Mouse (Mus musculus) MEL-GATA-1-ER (cell line): Measurements from ENCODE around the gene Aldh1b1.

Source experiments
- DNase-seq: peaks from one replicate; pipeline ENCODE4 v3.0.0-alpha.2; 2012; ENCODE audit warnings: low read depth; ENCODE audit errors: extremely low read depth

Gene Aldh1b1

DNA sequence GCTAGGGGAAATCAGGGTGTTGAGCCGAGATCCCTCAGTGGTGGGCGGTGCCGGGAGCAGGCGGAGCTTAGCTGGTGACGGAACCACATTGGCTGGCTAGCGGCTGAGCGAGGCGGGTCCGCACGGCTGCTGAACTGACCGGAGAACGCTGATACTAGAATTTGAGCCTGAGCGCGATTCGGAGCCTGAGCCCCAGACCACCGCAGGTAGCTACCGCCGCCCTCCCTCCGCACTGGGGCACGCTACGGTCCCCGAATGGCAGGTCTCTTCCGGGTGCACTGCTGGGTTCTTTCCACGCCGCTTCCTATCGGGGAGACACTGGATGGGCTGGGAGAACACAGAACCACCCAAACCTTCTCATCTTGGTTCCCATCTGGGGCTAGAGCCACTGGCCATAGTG, at the start of gene Aldh1b1:
Gene Aldh1b1 (plus strand): TSS at position 59 of the 400 bp plus-strand sequence.
- DNase-seq: no peak

- DNase-seq: no peak
These were observed 49.4 kb upstream of the Aldh1b1 start for GRCm38 (mm10) chr4:45749449-45749848.

DNA sequence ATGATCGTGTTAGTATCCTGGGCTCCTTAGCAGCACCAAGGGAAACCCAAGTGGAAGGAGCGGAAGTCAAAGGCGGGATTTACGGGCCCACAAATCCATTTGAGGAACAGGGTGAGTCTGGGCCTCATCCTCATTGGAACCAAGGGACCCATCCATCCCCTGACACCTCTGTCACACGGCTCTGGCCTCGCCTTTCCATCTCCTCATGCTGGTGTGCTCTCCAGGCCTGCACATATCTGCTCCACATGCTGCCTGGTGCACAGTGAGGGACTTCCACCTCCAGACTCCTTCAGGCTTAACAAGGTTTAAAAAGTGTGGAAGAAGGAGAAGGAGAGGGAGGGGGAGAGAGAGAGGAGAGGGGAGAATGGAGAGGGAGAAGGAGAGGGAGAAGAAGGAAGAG, 48.3 kb upstream of the Aldh1b1 start:
- DNase-seq: no peak

GRCm38 (mm10) chr4:45753211-45753809, 45.5 kb upstream of the Aldh1b1 start:
- no peak for DNase-seq

GRCm38 (mm10) chr4:45754171-45754570, 44.7 kb upstream of the Aldh1b1 start:
- DNase-seq: no peak

GRCm38 (mm10) chr4:45755097-45755496, 43.7 kb upstream of the Aldh1b1 start:
- no peak for DNase-seq

- no peak for DNase-seq
These were observed 42.9 kb upstream of the Aldh1b1 start for GRCm38 (mm10) chr4:45755881-45756280.

- no peak for DNase-seq
These were observed 40.9 kb upstream of the Aldh1b1 start for GRCm38 (mm10) chr4:45757941-45758340.

- DNase-seq: no peak
These were observed 39.4 kb upstream of the Aldh1b1 start for GRCm38 (mm10) chr4:45759411-45759810.

GRCm38 (mm10) chr4:45762600-45762999, 36.2 kb upstream of the Aldh1b1 start:
- DNase-seq: no peak

GRCm38 (mm10) chr4:45763288-45764140, 35.3 kb upstream of the Aldh1b1 start:
- no peak for DNase-seq

GRCm38 (mm10) chr4:45764141-45764494, 34.7 kb upstream of the Aldh1b1 start:
- no peak for DNase-seq

GRCm38 (mm10) chr4:45765121-45765564, 33.7 kb upstream of the Aldh1b1 start:
- no peak for DNase-seq

DNA sequence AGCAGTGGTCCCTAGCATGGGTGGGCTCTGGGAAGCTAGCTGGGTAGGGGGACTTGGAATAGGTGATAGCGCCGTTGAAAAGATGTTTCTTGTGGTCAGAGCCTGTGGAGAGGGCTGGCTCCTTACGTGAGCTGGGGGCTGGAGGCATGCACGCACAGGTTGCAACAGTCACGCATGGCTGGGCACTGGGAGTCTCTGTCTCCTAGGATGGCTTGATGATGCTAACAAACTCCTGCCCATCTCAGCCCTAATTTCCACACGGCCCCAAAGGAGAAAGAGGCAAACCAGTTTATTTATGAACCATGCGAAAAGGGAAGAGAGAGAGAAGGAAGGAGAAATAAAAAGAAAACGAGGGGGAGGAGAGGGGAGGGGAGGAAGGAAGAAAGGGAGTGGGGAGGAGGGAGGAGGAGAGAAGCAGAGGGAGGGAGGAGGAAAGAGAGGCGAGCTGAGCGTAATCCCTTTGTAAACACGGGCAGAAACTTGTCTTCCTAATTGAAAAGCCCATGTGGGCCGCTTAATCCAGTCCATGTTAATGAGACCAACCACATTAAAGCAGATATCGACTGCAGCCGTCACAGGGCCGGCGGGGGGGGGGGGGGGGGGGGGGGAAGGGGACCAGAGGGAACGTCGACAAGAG, 33.1 kb upstream of the Aldh1b1 start:
- no peak for DNase-seq

- no peak for DNase-seq
These were observed 32.0 kb upstream of the Aldh1b1 start for GRCm38 (mm10) chr4:45766774-45767173.

DNA sequence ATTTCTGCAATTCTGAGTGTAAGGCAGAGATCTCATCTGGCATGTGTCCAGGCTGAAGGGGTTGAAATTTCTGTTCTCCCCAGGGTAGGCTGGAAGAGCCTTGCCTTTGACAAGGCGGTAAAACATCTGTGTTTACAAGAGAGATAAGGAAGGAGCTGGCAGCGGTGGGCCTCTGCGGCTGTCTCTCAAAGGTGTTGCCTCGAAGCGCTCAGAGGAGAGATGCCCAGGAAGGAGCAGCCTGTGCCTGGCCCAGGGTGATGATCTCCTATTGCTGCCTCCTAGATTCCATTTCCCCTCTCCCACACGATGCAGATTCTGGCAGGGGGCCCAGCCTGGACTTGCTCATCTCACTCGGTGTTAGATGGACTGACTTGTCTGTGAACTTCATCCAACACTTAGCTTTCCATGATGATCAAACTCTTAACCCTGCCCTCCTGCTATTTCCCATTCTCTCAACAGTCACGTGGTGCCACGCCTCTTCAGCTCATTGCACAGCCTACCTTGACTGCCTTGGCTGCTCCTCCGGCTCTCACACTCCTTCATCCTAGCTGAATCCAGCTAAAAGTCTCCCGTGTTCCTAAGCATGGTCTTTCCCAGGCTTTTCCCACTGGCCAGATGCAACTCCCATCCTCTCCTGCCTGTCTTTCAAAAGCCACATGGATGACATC, 30.8 kb upstream of the Aldh1b1 start:
- no peak for DNase-seq

DNA sequence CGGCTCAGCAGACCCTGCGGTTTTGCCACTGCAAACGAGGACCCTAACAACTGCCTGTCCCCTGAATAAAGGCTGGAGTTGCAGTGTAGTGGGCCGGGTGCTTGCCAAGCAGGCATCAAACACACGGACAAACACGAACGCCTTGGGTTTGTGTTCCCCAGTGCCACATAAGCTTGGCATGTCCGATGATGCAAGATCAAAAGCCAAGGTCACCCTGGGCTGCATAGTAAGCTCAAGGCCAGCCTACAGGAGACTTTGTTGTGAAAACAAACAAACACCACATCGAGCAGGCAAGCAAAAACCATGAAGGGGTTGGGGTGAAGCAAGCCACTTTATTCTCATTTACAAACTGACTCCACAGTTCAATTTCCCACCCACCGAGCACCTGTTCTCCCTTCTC, 29.7 kb upstream of the Aldh1b1 start:
- DNase-seq: no peak

DNA sequence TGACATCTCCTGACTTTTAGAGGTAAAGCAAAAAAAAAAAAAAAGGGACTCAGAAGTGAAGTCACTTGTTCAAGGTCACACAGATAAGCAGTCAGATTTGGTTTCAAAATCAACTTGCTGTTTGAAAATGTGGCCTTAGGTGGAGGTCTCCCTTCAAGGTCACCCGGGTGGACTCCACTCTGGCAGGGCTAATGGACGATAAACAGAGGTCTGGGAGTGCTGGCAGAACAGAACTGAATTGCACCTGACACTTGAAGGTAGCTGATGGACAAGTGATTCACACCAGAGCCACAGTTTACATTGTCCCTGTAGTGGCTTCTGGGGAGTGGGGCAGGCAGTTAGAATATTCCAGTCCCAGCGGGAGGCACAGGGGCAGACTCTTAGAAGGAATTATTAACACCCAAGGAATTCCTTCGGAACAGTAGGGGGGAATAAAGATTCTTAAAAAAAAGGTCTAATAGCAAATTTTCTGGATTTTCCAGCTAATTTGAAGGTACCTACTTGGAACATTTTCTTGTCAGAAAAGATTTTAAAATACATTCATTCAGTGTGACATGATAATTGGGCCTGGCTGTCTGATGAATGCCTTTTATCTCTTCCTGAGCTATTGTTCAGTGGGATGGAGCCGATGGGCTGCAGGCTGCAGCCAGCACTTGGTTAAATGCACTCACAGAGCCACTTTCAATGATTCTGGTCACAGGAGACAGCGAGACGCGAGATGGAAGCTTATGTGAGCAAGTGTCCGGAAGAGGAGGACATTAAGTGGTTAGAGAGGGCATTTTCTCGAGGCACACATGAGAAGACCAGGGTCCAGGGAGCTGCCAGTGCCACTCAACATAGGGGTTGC, 28.8 kb upstream of the Aldh1b1 start:
- no peak for DNase-seq

DNA sequence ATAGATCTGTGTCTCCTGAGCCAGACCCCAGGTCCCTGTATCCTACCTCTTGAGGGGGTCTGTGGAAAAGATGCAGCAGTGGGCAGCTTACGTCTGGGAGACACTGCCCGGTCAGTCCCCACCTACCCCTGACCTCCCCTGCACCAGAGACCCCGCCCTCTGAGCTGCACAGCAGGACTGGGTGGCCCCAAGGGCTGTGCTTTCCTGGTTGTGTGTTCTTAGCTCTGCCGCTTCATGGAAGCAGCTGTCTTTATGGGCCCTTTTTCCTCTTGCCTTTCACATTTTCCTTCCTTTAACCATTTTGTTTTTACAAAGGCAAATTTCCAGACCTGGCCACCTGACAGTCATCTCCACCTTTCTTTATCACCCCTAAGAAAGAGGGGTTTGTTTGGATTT, 28.2 kb upstream of the Aldh1b1 start:
- DNase-seq: no peak

DNA sequence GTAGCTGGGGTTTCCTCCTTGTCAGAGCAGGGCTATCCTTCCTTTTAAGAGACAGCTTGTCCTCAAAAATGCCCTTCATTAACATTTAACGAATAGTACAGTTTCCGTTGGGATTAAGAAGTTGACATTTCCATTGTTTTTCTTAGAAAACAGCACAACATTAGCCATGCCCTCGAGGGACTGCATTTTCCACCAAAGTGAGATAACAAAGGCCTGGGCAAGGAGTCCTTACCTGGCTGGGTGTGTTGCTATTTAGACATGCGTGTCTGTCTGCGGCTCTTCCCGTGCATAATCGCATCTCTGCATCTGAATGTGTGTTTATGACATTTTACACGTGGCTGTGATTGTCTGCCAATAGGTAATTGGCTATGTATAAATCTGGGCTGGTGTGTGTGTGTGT, 27.6 kb upstream of the Aldh1b1 start:
- DNase-seq: no peak

GRCm38 (mm10) chr4:45771619-45772018, 27.2 kb upstream of the Aldh1b1 start:
- no peak for DNase-seq
